Mouse (Mus musculus): ENCODE results near the gene Mllt10.

DNA sequence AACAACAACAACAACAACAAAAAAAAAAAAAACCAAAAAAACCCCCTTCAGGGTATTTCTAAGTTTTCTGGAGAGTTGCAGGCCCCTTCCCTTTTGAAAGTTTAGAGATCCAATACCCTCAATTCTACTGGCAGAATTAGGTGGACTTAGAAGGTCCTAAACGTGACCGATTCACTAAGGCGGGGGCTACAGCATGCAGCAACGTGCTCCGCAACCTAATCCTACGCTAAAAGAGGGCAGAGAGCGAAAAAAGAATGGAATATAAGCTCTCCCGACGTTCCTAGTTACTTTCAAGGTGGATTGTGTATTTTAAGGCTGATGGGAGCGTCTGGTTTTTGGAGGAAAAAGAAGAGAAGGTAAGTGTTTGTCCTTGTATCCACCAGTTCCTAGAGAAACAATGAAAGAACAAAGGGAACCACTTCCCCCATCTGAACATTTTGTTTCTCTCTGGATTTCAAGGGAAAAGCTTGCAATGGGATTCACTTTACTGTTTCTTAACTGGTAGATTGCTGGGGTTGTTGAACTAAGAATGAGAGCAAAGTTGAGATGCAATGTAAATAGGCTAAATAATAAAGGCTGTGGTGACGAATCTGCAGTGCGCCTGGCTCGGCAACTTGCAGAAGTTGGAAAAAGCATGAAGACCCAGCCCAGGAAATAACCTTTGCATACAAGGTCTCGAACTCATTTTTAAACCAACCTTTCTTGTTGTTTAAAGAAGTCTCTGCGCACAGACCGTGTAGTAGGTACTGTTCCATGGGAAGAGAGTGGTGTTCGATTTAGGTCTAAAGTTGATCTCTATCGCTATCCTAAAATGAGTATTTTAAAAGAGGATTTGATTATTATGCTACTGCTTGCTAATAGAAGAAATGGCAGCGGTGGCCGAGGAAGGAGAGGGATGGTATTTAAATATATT, at the start of gene Mllt10:
- TF ChIP-seq CTCF (IDR thresholded peaks at IDR 0.05; ENCODE audit: low read depth), result no peak
- TF ChIP-seq EP300 (IDR thresholded peaks at IDR 0.05; ENCODE audit: low read depth), result no peak

Measured in liver, postnatal 0 days (tissue).